Mouse (Mus musculus): Measurements from ENCODE around the gene Ttll5. TPM values are rescaled to one million over a fixed set of nuclear protein-coding genes. Genes with fewer than 3 reads are reported as not detected.

Gene Ttll5
- polyA plus RNA-seq, 1 experiment from 2014 or later: 19.9 TPM

- Histone ChIP-seq H3K4me1 (replicated peaks; ENCODE audit: control insufficient read depth, insufficient read depth, low read length) (0 out of 2 replicates have a peak, but pooled peaks cover 5% of the 10 kb centered on the region), H3K4me2 (ENCODE audit: low read depth, low read length, severe bottlenecking) (no peak overlapping the region), H3K27me3 (ENCODE audit: control insufficient read depth, insufficient read depth, low read length) (no peaks in the 10 kb centered on the region), H3K9ac (ENCODE audit: low read length) (no peak overlapping the region), H3K9me3 (ENCODE audit: control insufficient read depth, low read length) (no peaks in the 10 kb centered on the region), H3K36me3 (ENCODE audit: control insufficient read depth, insufficient read depth, low read length) (no peaks in the 10 kb centered on the region), H3K4me3 (ENCODE audit: low read depth, low read length) (no peak overlapping the region), H3K27ac (ENCODE audit: low read depth, low read length) (no peak overlapping the region)
- whole genome bisulfite sequencing: 86% methylated on average over 8 of the region's 8 CpGs
- DNase-seq (ENCODE audit: low spot score) (no peak), ATAC-seq (replicated peaks; ENCODE audit: low FRiP score) (no peak)
Observed at GRCm38 (mm10) chr12:86102686-86103085, 278.2 kb downstream of the Ttll5 start.

- WGBS: 39% methylated on average over 11 of the region's 11 CpGs
- no peak for DNase-seq (ENCODE audit: low spot score)
- Histone ChIP-seq H3K9me3 (ENCODE audit: control insufficient read depth, low read length) (no peaks in the 10 kb centered on the region), H3K4me3 (ENCODE audit: low read depth, low read length) (no peak overlapping the region), H3K27me3 (ENCODE audit: control insufficient read depth, insufficient read depth, low read length) (no peaks in the 10 kb centered on the region), H3K4me1 (replicated peaks; ENCODE audit: control insufficient read depth, insufficient read depth, low read length) (0 out of 2 replicates have a peak, but pooled peaks cover 5% of the 10 kb centered on the region), H3K36me3 (ENCODE audit: control insufficient read depth, insufficient read depth, low read length) (no peaks in the 10 kb centered on the region), H3K9ac (ENCODE audit: low read length) (no peak overlapping the region), H3K4me2 (ENCODE audit: low read depth, low read length, severe bottlenecking) (no peak overlapping the region), H3K27ac (ENCODE audit: low read depth, low read length) (no peak overlapping the region)
- no peak for ATAC-seq (replicated peaks; ENCODE audit: low FRiP score)
Observed at GRCm38 (mm10) chr12:86103391-86103790, 278.9 kb downstream of the Ttll5 start.

GRCm38 (mm10) chr12:86103852-86104251, 279.4 kb downstream of the Ttll5 start:
- Histone ChIP-seq H3K27me3 (ENCODE audit: control insufficient read depth, insufficient read depth, low read length) (no peaks in the 10 kb centered on the region), H3K4me3 (ENCODE audit: low read depth, low read length) (no peak overlapping the region), H3K36me3 (ENCODE audit: control insufficient read depth, insufficient read depth, low read length) (no peaks in the 10 kb centered on the region), H3K9me3 (ENCODE audit: control insufficient read depth, low read length) (no peaks in the 10 kb centered on the region), H3K4me2 (ENCODE audit: low read depth, low read length, severe bottlenecking) (no peak overlapping the region), H3K9ac (ENCODE audit: low read length) (no peak overlapping the region), H3K4me1 (replicated peaks; ENCODE audit: control insufficient read depth, insufficient read depth, low read length) (0 out of 2 replicates have a peak, but pooled peaks cover 5% of the 10 kb centered on the region), H3K27ac (ENCODE audit: low read depth, low read length) (no peak overlapping the region)
- DNase-seq (ENCODE audit: low spot score) (no peak), ATAC-seq (replicated peaks; ENCODE audit: low FRiP score) (no peak)
- 54% methylated on average over 8 of the region's 8 CpGs for WGBS

GRCm38 (mm10) chr12:86104297-86104696, 279.8 kb downstream of the Ttll5 start:
- WGBS: 83% methylated on average over 11 of the region's 11 CpGs

GRCm38 (mm10) chr12:86105546-86105945, 281.1 kb downstream of the Ttll5 start:
- 89% methylated on average over 7 of the region's 10 CpGs for WGBS
- H3K36me3 ChIP-seq (ENCODE audit: control insufficient read depth, insufficient read depth, low read length): no peaks in the 10 kb centered on the region
- 0 out of 2 replicates have a peak, but pooled peaks cover 5% of the 10 kb centered on the region for H3K4me1 ChIP-seq (replicated peaks; ENCODE audit: control insufficient read depth, insufficient read depth, low read length)
- DNase-seq (ENCODE audit: low spot score) (no peak), ATAC-seq (replicated peaks; ENCODE audit: low FRiP score) (no peak)
- H3K9ac ChIP-seq (ENCODE audit: low read length): no peak overlapping the region
- H3K27me3 ChIP-seq (ENCODE audit: control insufficient read depth, insufficient read depth, low read length): no peaks in the 10 kb centered on the region
- H3K4me3 ChIP-seq (ENCODE audit: low read depth, low read length): no peak overlapping the region
- no peaks in the 10 kb centered on the region for H3K9me3 ChIP-seq (ENCODE audit: control insufficient read depth, low read length)
- no peak overlapping the region for H3K4me2 ChIP-seq (ENCODE audit: low read depth, low read length, severe bottlenecking)
- no peak overlapping the region for H3K27ac ChIP-seq (ENCODE audit: low read depth, low read length)

More at GRCm38 (mm10) chr12:86104297-86104696, 279.8 kb downstream of the Ttll5 start:
- 0 out of 2 replicates have a peak, but pooled peaks cover 5% of the 10 kb centered on the region for H3K4me1 ChIP-seq (replicated peaks; ENCODE audit: control insufficient read depth, insufficient read depth, low read length)
- DNase-seq (ENCODE audit: low spot score): no peak
- H3K4me2 ChIP-seq (ENCODE audit: low read depth, low read length, severe bottlenecking): no peak overlapping the region
- H3K27me3 ChIP-seq (ENCODE audit: control insufficient read depth, insufficient read depth, low read length): no peaks in the 10 kb centered on the region
- no peak for ATAC-seq (replicated peaks; ENCODE audit: low FRiP score)
- no peaks in the 10 kb centered on the region for H3K36me3 ChIP-seq (ENCODE audit: control insufficient read depth, insufficient read depth, low read length)
- no peaks in the 10 kb centered on the region for H3K9me3 ChIP-seq (ENCODE audit: control insufficient read depth, low read length)
- no peak overlapping the region for H3K9ac ChIP-seq (ENCODE audit: low read length)
- H3K27ac ChIP-seq (ENCODE audit: low read depth, low read length): no peak overlapping the region
- no peak overlapping the region for H3K4me3 ChIP-seq (ENCODE audit: low read depth, low read length)

GRCm38 (mm10) chr12:86106086-86106485, 281.6 kb downstream of the Ttll5 start:
- Histone ChIP-seq H3K4me1 (replicated peaks; ENCODE audit: control insufficient read depth, insufficient read depth, low read length) (0 out of 2 replicates have a peak, but pooled peaks cover 5% of the 10 kb centered on the region), H3K9ac (ENCODE audit: low read length) (no peak overlapping the region), H3K27me3 (ENCODE audit: control insufficient read depth, insufficient read depth, low read length) (no peaks in the 10 kb centered on the region), H3K27ac (ENCODE audit: low read depth, low read length) (no peak overlapping the region), H3K4me2 (ENCODE audit: low read depth, low read length, severe bottlenecking) (no peak overlapping the region), H3K4me3 (ENCODE audit: low read depth, low read length) (no peak overlapping the region), H3K36me3 (ENCODE audit: control insufficient read depth, insufficient read depth, low read length) (no peaks in the 10 kb centered on the region), H3K9me3 (ENCODE audit: control insufficient read depth, low read length) (no peaks in the 10 kb centered on the region)
- DNase-seq (ENCODE audit: low spot score) (no peak), ATAC-seq (replicated peaks; ENCODE audit: low FRiP score) (no peak)
- WGBS: 94% methylated on average over 9 of the region's 9 CpGs

- WGBS: 90% methylated on average over 7 of the region's 7 CpGs
- Histone ChIP-seq H3K4me1 (replicated peaks; ENCODE audit: control insufficient read depth, insufficient read depth, low read length) (0 out of 2 replicates have a peak, but pooled peaks cover 5% of the 10 kb centered on the region), H3K27me3 (ENCODE audit: control insufficient read depth, insufficient read depth, low read length) (no peaks in the 10 kb centered on the region), H3K4me3 (ENCODE audit: low read depth, low read length) (no peak overlapping the region), H3K36me3 (ENCODE audit: control insufficient read depth, insufficient read depth, low read length) (no peaks in the 10 kb centered on the region), H3K4me2 (ENCODE audit: low read depth, low read length, severe bottlenecking) (no peak overlapping the region), H3K9me3 (ENCODE audit: control insufficient read depth, low read length) (no peaks in the 10 kb centered on the region), H3K27ac (ENCODE audit: low read depth, low read length) (no peak overlapping the region), H3K9ac (ENCODE audit: low read length) (no peak overlapping the region)
- no peak for ATAC-seq (replicated peaks; ENCODE audit: low FRiP score)
- DNase-seq (ENCODE audit: low spot score): no peak
Observed at GRCm38 (mm10) chr12:86107645-86108044, 283.2 kb downstream of the Ttll5 start.

GRCm38 (mm10) chr12:86109531-86109930, 285.1 kb downstream of the Ttll5 start:
- ATAC-seq (replicated peaks; ENCODE audit: low FRiP score) (no peak), DNase-seq (ENCODE audit: low spot score) (no peak)
- no peak overlapping the region for H3K9ac ChIP-seq (ENCODE audit: low read length)
- no peaks in the 10 kb centered on the region for H3K27me3 ChIP-seq (ENCODE audit: control insufficient read depth, insufficient read depth, low read length)
- H3K36me3 ChIP-seq (ENCODE audit: control insufficient read depth, insufficient read depth, low read length): no peaks in the 10 kb centered on the region
- no peak overlapping the region for H3K4me3 ChIP-seq (ENCODE audit: low read depth, low read length)
- WGBS: 87% methylated on average over 4 of the region's 4 CpGs
- no peak overlapping the region for H3K4me2 ChIP-seq (ENCODE audit: low read depth, low read length, severe bottlenecking)
- no peaks in the 10 kb centered on the region for H3K9me3 ChIP-seq (ENCODE audit: control insufficient read depth, low read length)
- H3K27ac ChIP-seq (ENCODE audit: low read depth, low read length): no peak overlapping the region
- H3K4me1 ChIP-seq (replicated peaks; ENCODE audit: control insufficient read depth, insufficient read depth, low read length): no peaks in the 10 kb centered on the region

- Histone ChIP-seq H3K9me3 (ENCODE audit: control insufficient read depth, low read length) (no peaks in the 10 kb centered on the region), H3K27ac (ENCODE audit: low read depth, low read length) (no peak overlapping the region), H3K4me2 (ENCODE audit: low read depth, low read length, severe bottlenecking) (no peak overlapping the region), H3K36me3 (ENCODE audit: control insufficient read depth, insufficient read depth, low read length) (no peaks in the 10 kb centered on the region), H3K4me3 (ENCODE audit: low read depth, low read length) (no peak overlapping the region), H3K27me3 (ENCODE audit: control insufficient read depth, insufficient read depth, low read length) (no peaks in the 10 kb centered on the region), H3K9ac (ENCODE audit: low read length) (no peak overlapping the region), H3K4me1 (replicated peaks; ENCODE audit: control insufficient read depth, insufficient read depth, low read length) (no peaks in the 10 kb centered on the region)
- no peak for DNase-seq (ENCODE audit: low spot score)
- ATAC-seq (replicated peaks; ENCODE audit: low FRiP score): no peak
- 92% methylated on average over 2 of the region's 2 CpGs for WGBS
Observed at GRCm38 (mm10) chr12:86110637-86111036, 286.2 kb downstream of the Ttll5 start.
